Mouse (Mus musculus) 416B (cell line): ENCODE results near the gene Echs1.

ENCODE experiments used
- DNase-seq: peaks from one replicate; pipeline ENCODE4 v3.0.0; 2011; ENCODE audit warnings: low read depth

Echs1 gene

DNA sequence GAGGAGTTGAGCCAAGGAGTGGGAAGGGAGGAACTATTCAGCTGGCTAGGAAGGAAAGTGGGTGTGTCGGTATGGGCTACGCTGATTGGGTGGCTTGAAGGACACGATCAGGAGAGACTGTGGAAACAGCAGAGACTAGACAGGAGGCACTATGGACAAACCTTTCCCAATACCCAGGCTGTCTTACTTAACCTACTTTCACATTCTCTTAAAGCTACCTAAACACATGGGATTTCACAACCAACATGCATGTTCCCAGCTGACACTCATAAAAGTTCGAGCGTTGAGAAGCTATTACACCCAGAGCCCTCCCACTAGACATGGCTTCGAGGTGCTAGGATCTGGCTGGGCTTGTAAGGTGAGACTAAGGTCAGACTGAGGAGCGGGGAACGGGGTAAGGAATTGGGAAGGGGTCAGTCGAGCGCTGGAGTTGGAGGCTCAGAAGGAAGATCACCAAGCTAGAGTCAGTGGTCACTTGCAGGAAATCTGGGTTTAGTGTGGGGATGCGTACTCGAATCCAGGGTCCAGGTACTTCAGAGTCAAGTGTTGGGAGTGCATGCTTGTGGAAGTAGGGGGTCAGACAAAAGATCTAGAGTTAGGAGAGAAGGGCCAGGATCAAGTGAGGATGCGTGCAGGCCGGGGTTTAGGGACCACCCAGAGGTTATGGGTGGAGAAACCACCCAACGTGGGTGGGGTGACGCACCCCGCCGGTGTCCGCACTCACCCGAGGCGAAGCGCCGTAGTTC is 520 bp downstream of the Echs1 start, which contains the start of gene Paox:
Paox (plus strand) TSS at position 217 of the 746 bp plus-strand sequence.
- DNase-seq: peak; percentile 87

DNA sequence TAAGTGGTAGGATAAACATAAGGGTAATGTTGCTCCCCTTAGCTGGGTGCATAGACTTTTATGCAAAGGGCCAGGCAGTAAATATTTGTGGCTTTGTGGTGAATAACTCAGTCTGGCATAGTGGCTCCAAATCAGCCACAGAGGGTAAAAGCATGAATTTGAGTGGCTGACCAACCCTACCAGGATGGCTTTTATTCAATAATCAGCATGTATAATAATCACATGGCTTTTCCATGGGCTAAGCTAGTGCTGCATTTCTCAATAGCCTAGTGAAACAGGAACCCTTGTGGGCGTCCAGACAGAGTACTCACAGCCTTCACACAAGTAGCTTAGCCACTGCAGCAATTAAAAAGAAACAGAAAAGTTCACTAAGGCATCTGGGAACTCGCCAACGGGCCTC is 4.3 kb downstream of the Echs1 start:
- no peak for DNase-seq

DNA sequence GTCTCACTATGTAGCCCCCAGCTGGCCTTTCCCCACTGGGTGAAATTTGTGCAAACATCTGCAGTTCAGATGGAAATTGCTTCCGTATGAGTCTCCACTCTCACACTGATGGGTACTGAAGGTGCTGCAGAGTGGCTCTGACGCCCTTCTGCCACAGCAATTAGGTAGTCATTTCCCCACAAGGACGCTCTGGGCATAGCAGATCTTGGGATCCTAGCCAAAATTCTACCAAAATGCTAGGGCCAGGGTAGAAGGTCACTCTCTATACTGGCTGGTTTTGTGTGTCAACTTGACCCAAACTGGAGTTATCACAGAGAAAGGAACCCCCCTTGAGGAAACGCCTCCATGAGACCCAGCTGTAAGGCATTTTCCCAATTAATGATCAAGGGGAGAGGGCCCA is 12.3 kb downstream of the Echs1 start:
- DNase-seq: no peak

DNA sequence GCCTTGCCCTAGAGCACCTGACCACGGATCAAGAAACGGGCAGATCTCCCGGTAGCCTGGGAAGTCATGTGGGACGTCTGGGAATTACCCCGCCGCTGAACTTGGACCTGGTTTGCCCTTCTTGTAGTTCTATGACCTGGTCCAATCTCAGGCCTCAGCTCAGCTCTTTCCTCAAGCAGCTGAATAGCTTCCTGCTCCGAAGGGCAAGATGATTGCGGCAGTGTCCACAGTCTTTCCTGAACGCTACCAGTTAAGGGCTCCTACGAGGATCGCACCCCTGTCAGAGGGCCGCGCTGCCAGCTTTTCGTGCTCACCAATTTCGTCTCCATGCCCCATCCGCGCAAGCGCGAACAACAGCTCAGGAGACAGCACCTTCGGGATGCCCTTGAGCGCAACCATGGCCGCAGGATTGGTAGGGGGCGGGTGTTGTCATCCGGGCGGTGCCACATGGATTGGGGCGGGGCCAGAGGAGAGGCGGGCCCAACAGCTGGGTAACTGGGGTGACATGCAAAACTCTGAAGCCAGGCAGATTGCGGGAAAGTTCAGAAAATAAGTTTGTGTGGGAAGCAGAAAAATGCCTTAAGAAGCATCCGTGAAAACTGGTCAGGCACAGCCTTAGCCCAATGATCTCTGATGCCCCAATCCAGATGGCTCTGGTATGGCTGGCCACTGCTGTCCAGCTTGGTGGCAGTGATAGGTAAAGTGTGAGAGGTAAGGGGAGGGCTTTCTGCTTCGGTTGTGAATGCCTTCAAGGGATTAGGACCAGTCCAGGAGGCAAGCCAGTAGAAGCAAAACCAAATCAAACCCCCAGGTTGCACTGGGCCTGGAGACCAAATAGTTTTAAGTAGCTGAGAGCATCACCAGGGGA is 14.0 kb downstream of the Echs1 start, which contains the start of gene Fuom:
Fuom (minus strand) TSS at position 449 of the 868 bp plus-strand sequence.
- no peak for DNase-seq

DNA sequence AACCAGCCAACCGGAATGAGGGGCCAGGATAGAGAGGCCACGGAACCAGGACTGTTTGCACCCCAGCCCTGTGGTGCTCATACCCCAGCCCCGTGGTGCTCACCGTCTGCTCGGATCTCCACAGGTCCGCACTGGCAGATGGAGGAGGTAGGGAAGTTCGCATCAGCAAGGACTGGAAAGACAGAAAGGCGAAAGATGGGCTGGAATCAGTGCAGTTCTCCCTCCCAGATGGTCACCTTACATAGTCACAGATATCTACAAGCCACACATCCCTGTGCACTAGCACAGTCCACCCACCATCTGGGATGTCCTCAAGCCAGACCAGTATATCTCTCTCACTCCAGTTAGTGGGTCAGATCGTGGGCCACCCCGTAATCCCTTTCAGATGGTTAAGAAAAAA is 14.8 kb downstream of the Echs1 start:
- DNase-seq: no peak

DNA sequence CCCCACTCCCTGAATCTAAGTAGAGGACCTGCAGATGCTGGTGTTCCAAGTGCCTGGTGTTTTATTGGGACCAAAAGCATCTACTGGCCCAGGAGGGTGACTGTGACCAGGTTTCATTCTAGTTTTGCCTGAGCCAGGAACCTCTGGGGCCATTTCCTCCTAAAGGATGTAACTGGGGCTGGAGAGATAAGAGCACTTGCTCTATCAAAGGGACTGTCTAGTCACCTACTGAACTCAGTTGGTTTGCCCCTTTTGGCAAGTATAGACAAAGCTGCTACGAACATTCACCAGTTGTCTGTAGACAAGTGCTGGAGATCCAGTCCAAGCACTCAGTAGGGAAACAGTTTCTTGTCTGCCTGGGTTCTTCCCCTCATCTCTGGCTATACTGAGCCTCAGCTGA is 17.8 kb downstream of the Echs1 start:
- DNase-seq: peak; percentile 70

DNA sequence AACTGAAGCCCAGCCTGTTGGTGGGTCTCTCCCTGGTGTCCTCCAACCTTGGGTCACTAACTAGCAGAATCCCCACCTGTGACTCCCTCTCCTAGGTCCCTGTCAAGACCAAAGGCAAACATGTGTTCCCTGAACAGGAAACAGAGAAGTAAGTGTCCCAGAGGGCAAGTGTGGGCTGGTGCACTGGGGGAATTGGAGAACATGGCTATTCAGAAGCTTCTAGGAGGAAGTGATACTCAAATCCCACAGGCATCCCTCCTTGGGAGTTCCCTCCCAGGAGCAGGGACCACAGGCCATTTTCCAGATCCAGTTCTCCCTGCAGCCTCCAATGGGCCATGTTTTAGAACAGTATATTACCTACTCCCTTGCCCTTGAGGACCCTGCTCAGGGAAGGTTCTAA is 20.2 kb downstream of the Echs1 start:
- DNase-seq: no peak

DNA sequence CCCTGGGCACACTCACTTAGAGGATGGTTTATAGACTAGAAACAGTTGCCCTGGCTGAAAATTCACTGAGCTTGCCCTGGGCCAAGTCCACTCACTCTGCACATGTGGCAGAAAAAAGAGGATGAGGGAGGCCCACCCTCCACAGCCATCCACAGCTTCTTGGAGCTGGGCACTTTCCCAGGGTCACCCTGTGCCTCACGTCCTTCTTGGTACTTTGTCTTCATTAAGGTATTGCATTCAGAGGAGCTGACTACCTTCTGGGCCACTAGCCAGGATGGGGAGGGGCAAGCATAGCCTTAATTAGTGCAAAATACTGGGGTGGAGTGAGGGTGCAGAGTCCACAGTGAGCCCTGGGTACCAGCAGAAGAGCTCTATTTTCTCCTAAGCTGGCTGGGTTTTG is 20.7 kb downstream of the Echs1 start:
- DNase-seq: no peak

DNA sequence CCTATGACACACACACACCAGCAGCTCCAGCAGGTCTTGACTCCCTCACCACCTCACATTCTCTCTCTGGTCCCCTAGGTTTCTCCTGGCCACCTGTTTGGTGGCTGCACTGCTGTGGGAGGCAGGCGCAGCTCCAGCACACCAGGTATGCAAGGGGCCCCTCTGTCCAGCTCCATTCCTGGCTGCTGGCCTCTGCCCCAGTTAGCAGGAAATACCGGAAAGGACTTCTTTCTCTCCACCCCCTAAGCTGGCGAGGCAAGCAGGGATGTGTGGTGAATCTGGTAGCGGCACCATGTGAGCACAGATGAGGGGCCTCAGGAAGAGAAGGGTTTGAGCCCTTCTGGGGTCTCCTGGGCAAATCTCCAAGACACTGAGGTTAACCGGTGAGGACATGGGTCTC is 21.3 kb downstream of the Echs1 start:
- DNase-seq: no peak

DNA sequence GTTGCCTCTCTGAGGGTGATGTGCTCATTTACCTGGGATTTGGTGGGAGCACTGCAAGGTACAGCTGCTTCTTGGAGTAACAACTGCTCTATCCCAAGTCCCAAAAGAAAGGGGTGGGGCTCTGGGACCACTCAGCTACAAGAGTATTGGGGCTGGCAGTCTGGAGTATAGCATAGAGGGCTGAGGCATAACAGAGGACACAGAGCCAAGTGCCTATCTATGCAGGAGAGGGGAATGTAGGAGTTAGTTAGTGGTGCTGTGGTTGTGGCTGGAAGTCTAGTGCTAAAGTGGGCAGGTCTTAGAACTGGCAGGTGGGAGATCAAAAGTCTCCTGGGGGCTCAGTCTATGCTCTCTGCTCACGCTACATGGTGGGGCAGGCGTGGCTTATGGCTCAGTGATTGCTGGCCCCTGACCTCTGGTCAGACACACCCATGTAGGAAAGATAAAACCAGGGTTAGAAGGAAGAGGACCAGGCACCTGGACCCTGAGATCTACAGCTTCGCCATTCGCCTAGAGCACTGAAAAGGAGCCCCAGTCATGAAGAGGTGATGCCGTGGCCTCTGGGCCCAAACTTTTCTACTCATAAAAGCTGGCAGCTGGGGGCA is 23.2 kb downstream of the Echs1 start, which contains the start of gene Prap1:
Prap1 (plus strand) TSS at position 472 of the 605 bp plus-strand sequence.
- no peak for DNase-seq

DNA sequence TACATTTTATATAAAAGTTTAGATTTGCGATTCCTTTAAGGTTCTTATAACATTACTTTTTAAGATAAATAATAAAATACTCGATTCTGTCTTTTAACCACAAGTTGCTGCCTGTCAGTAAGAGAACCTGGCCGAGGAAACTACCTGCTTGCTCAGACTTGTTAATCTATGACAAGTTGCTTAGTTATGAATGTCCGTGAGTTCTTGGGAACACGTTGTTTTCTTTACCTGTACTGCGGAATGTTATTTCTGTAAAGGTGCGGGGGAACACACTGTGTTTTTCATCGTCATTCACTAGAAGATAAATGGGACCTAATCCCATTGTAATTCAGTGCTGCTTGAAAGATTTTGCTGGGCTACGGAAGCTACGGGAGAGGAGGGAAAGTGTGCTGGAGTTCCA is 25.7 kb downstream of the Echs1 start:
- DNase-seq: no peak

DNA sequence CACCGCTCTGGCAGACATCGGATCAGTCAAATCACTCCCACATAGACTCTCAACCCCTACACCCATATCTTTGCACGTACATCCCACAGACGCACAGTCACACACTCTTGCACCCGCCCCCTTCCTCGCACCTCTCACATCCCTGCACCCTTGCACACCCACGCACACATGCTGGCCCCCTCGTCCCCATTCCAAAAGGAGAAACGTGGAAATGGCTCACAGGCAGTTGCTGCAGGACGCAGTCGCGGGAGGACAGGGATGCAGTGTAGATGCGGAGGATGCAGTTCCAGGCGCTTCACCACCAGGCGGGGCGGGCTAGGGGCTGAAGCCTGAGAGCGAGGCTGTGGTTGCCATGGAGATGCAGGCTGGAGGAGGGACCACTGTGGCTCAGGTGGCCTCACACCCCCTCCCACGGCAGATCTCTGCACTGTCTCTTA is 34.0 kb downstream of the Echs1 start, which contains the start of gene Caly:
Caly (minus strand) TSS at position 307 of the 437 bp plus-strand sequence.
- DNase-seq: no peak

DNA sequence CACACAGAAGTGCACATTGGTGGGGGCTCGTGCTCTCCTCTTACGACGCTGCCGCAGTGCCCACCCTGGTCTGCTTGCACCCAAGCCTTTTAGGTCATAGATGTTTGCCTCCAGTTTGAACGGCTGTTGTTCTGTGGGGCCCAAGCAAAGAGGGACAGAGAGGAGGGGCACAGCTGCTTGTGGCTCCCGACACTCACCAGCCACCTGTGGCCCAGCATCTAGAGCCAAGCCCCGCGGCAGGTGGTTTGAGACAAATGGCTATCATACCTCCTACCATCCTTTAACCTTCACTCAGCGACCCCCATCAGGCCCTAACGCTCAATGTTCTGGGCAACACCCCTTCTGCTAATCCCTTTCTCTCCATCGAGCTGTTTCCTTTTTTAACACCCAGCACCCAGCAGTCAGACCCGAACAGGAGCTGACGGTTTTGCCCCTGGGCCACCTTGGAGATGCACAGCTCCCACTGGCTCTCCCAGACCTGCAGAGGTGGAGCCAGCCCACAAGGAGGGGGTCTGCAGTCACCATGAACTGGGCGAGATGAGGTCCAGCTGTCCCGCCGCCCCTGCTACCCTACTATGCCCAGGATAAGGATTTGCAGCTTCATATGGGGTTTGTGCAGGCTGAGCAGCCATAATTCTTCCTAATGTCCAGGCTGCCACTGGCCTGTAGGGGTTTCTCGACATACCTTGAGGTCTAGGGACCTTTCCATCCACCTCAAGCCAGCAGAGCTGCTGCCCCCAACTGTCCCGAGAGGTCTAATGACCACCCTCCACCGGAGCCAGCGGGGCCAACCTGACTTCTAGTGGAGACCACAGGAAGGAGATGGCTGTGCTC is 34.7 kb downstream of the Echs1 start:
- no peak for DNase-seq

DNA sequence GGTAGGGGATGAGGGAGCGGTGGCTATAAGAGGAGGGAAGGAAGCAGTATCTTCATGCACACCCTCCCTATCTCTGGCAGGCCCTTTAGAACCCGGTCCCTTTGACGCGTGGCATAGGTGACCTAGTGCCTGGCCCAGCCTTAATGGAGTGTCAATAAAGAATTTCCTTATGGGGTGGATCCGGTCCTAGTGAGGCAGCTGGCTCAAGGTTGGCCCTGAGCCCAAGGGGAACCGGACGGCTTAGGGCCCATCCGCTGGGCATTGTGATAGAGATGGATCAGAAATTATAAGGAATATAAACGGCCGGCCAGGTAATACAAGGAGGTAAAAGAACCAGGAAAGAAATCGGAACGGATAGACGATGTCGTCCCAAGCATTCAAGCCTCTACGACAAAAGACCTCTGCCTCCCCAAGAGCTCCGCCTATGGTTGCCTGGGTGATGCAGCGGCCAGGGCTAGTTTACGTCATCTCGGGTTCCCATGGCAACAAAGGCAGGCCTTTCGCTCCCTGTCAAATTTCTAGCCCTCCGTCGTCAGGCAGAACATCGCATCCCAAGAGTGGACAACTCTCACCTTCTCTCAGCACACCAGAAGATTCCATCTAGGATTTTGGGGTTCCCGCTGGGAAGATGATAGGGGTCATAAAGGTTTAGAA is 35.6 kb downstream of the Echs1 start:
- no peak for DNase-seq

DNA sequence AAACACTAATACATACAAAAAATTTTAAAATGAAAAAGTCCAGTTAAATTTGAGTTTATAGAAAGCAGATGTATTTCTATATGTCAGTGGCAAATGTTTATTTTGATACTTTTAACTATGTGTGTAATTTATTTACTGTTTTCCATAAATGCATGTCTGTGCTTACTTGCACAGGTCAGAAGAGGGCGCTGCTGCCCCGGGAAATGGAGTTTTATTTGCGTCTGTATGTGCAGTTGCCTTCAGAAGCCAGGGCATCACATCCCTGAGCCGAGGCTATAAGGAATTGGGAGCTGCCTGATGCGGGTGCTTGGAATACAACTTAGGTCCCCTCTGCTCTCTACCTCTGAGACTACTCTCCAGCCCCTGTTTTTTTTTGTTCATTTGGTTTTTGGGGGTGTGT is 37.6 kb downstream of the Echs1 start:
- peak; percentile 88 for DNase-seq

DNA sequence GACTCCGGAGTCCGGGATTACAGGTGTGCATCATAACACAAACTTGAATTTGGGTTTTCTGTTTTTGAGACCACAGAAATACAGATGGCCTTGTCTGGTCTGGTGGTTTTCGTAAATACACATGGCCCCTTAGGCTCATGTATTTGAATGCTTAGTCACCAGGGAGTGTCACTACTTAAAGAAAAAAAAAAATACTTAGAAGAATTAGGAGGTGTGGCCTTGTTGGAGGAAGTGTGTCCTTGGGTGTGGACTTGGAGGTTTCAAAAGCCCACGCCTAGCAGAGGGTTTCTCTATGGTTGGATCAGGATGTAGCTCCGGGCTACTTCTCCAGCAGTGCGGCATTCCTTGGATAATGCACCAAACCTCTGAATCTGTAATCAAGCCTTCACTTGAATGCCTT is 38.6 kb downstream of the Echs1 start:
- peak; percentile 85 for DNase-seq

DNA sequence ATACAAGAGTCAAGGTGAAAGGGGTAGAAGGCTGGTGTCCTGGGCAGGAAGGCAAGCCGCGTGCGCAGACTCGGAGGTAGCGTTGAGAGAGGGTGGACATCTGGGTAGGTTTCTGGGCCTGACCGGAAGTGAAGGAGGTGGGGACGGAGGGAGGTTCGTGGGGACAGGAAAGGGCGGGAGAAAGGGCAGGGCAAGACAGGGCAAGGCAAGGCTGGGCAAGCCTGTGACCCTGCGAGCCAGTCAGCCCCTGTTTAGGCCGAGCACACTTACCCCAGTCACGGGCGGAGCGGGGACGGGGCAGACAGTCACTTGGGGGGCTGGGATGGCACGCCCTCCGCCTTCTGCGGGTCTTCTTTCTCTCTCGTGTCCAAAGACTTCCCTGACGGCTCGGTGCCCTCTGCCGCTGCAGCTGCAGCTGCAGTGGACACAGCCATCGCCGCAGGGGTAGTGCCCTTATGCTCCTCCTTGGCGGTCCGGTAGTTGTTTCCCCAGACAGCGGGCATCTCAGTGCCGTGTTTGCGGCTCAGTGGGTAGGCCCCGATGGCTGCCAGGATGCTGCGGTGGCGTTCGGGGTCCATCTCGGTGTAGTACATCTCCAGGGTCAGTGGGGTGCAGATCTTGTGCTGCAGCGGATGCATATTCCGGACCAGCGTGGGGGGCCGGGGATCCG is 46.1 kb downstream of the Echs1 start:
- peak; percentile 63 for DNase-seq

DNA sequence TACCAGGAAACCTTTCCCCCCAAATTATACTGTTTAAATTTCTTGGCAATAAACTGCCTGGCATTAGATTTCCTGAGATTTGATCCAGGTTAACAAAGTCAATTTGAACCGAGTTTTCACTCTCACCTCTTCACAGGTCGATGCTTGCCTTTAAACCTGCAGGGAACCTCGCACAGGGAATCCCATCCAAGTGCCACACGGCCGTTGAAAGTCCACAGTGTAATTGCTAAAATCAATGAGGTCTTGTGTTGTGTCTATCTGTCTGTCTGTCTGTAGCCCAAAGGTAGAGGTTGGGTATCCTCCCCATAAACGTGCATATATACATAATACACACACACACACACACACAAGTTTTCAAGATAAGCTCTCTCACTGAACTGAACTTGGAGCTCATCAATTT is 48.9 kb downstream of the Echs1 start:
- no peak for DNase-seq

DNA sequence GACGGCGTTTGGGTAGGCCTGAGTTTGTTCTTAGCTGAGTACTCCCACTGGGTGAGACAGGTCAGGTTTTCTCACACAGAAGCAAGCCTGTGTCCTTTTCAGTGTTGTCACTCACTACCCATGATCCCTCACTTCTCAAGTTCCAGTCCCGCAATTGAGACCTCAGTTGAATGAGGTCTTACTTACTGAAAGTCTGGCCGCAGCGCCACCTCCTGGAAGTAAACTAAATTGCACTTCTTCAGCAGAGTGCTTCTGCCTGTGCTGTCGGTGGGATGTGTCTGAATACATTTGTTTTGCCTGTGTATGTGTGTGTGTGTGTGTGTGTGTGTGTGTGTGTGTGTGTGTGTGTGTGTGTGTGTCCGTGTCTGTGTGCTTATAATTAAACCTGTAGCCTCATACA is 53.2 kb downstream of the Echs1 start:
- peak; percentile 81 for DNase-seq

DNA sequence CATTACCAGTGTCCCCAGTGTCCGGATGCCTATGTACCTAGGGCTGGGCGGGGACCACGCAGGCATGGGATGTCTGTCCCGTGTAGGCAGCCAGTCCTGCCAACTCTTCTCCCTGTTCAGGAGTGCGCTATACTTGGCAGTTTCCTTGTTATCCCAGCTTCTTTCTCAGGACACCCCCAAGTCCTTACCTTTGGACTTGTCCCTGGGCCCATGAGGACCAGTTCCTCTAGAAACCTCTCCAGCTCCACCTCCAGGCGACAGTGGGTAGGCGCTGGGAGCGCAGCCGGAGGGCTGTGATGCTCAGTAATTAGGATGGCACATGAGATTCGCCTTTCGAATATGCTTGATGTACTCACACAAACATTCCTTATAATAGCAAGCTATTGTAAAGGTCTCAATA is 54.0 kb downstream of the Echs1 start:
- DNase-seq: peak; percentile 35

DNA sequence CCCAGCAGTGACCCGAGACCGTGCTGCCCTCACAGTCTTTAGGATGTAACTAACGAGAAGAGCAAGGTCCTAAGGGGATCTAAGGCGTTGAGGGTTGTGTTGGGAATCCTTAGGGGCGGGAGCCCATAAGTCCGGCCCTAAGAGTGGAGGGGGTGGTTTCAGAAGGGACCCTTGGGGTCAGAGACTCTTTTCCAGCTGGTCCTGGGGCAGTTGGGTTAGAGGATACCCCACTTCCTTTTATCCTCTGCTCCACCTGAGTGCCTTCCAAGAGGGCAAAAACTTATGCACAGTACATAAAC is 54.5 kb downstream of the Echs1 start:
- no peak for DNase-seq
